In the genomic region with DNA sequence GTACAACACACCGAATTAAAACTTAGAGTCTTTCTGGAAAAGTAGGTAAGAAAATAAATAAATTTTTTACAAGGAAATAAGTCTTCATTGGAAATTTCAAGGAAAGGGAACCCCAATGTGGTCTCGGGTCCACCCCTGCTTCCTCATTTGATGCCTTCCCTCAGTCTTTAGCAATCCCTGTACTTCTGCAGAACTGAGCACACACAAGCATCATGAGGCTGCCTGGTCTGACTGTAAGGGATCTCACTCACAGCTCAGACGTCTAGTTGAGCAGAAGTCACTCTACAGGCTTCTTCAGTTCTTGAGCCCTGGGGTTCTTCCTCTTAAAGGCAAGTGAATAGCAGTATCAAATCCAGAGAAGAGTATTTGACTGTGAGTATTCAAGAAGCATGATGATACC, we compare ENCODE assay signal across 23 mouse cellular contexts. TPM values are rescaled to one million over a fixed set of nuclear protein-coding genes. Genes with fewer than 3 reads are reported as not detected.
DNase-seq lines count a peak whose midpoint lies in the region; ATAC-seq lines count a peak whose summit lies in the region.
"Had no signal": no experiment of that assay in that cellular context is flagged by ENCODE, and none has a peak within 500 bp of the region (broad histone marks: within the 10 kb centered on the region; RNA-seq: fewer than 3 reads in every experiment).

No protein-coding gene starts in this region.

- ATAC-seq in monocyte, adult 5-6 weeks (replicated peaks; ENCODE audit: insufficient number of reproducible peaks, low FRiP score, low TSS enrichment, poor library complexity, severe bottlenecking) = peak; percentile 66; the same call in 1 of the 2 replicates
- ATAC-seq: forebrain, embryonic 13.5 days; intestine, postnatal 0 days; liver, embryonic 12.5 days; midbrain, embryonic 16.5 days had no signal

- DNase-seq in layer of hippocampus, adult 9-11 months = peak; percentile 41
- no peak for DNase-seq in layer of hippocampus, postnatal 14 days (ENCODE audit: low spot score in 2 of 2)
- DNase-seq in 416B (ENCODE audit: low read depth) = peak; percentile 21
- peak; percentile 26 for DNase-seq in lung, postnatal 25 days (ENCODE audit: low spot score)
- no peak for DNase-seq in MN1 (ENCODE audit: low spot score)
- DNase-seq in T-cell, adult 2 months (ENCODE audit: low spot score) = no peak
- DNase-seq: adrenal gland, postnatal 25 days; cerebellum, adult 2 months; cerebellum, postnatal 14 days; gastrocnemius, postnatal 14 days; heart, adult 18-20 months; heart, postnatal 4 days; kidney, adult 9 months; kidney, postnatal 10 days; lung, embryonic 14.5 days; right cerebral cortex, postnatal 14 days had no signal

RNA-seq across cellular contexts. Expression of a gene that starts 3.5 kb away (rescaled TPM):
- total RNA-seq in layer of hippocampus, postnatal 14 days (2021) = not detected
- 1.3 to 1.9 TPM in 2 of 3 replicates, not detected in the other for total RNA-seq in monocyte, adult 5-6 weeks (2017)
- total RNA-seq: heart, adult 18-20 months; heart, postnatal 4 days; left cerebral cortex, adult 18-20 months; left cerebral cortex, postnatal 14 days had no signal

Comparison
In these comparisons a context has a peak if more than half of its experiments do, and no peak if none do; other contexts are left out.
1. DNase-seq: peak in layer of hippocampus, adult 9-11 months (single experiment), 416B (single experiment) and lung, postnatal 25 days (single experiment); none in layer of hippocampus, postnatal 14 days (0 of 2), MN1 (single experiment) and T-cell, adult 2 months (single experiment).